Mouse (Mus musculus) ES-Bruce4 (cell line): ENCODE data around the gene Depdc7.

Experiments used
- CTCF ChIP-seq: IDR thresholded peaks from one replicate; pipeline ENCODE4 v1.8.1; 2011; ENCODE audit warnings: low read depth, low read length
- POLR2A ChIP-seq: IDR thresholded peaks from one replicate; pipeline ENCODE4 v1.8.1; 2011; ENCODE audit warnings: low read length; ENCODE audit not compliant: insufficient read depth

DNA sequence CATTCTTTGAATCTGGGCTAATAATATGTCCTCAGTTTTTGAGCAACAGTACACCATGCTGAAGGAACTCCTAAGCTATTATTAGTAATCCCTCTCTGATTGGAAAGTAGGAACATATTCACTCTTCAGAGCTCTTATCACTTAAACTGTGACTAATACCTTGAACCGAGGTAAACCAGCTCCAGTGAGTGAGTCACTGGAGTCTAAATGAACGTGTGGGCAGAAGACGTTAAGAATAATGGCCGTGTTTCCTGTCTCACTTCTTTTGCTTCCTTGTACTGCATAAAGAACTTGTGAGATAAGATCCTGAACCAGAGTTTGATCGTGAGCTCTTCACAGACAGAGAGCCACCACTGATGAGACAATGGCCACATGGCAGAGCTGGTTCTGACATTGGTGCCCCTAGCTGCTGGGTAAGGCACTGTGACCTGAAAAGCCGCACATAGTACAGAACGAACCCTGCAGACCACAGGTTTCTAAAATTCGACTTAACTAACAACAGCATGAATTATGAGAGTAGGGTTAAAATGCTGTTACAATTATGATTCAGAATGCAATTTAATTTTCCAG lies 20.5 kb upstream of the Depdc7 start:
- TF ChIP-seq CTCF (no peak), POLR2A (no peak)
